Mouse (Mus musculus) forebrain, postnatal 0 days (tissue): Measurements from ENCODE around the gene Olfr215. TPM values are rescaled to one million over a fixed set of nuclear protein-coding genes. Genes with fewer than 3 reads are reported as not detected.
A peak's percentile ranks its signal among the peaks of the same experiment; 100 is the strongest.
"Not testable (repeated sequence)": the region's sequence is repeated elsewhere in the genome, so short reads cannot be mapped to it uniquely, and the experiment has no call there.

Source experiments
- ATAC-seq: fragments of 200-750 bp; cut with Nextera tagmentation; 2 replicates; pipeline ENCODE4 v1.8.0; 2017; ENCODE audit warnings: mild to moderate bottlenecking, moderate library complexity
- DNase-seq: peaks from one replicate; pipeline ENCODE4 v3.0.0-alpha.2; 2015
- H3K27ac ChIP-seq: fragments of 300-500 bp; sonication (generic); 2 replicates; pipeline ENCODE4 v1.5.1; 2014; ENCODE audit warnings: low read depth, mild to moderate bottlenecking, antibody characterized with exemption, low read length, moderate library complexity, mixed read lengths
- H3K27me3 ChIP-seq: fragments of 300-500 bp; sonication (generic); 2 replicates; pipeline ENCODE4 v1.6.1; 2014; ENCODE audit warnings: mild to moderate bottlenecking, low read length, mixed read lengths; ENCODE audit not compliant: insufficient read depth
- H3K36me3 ChIP-seq: fragments of 300-500 bp; sonication (generic); 2 replicates; pipeline ENCODE4 v1.6.1; 2014; ENCODE audit warnings: mild to moderate bottlenecking, moderate library complexity; ENCODE audit not compliant: insufficient read depth
- H3K4me1 ChIP-seq: fragments of 300-500 bp; sonication (generic); 2 replicates; pipeline ENCODE4 v1.6.1; 2014; ENCODE audit warnings: antibody characterized with exemption; ENCODE audit not compliant: insufficient read depth
- H3K4me2 ChIP-seq: fragments of 300-500 bp; sonication (generic); 2 replicates; pipeline ENCODE4 v1.6.1; 2014; ENCODE audit warnings: low read depth, mild to moderate bottlenecking, moderate library complexity
- H3K4me3 ChIP-seq: fragments of 300-500 bp; sonication (generic); 2 replicates; pipeline ENCODE4 v1.5.1; 2014; ENCODE audit warnings: low read depth, low read length, mixed read lengths
- H3K9ac ChIP-seq: fragments of 300-500 bp; sonication (generic); 2 replicates; pipeline ENCODE4 v1.6.1; 2014; ENCODE audit warnings: mild to moderate bottlenecking
- H3K9me3 ChIP-seq: fragments of 300-500 bp; sonication (generic); 2 replicates; pipeline ENCODE4 v1.6.1; 2016; ENCODE audit warnings: low read length
- CTCF ChIP-seq: sonication (generic); IDR thresholded peaks from 2 replicates; pipeline ENCODE4 v1.5.1; 2016; ENCODE audit warnings: antibody characterized with exemption, control low read depth, low read depth
- WGBS: fragments of 180-500 bp; shearing (Covaris S2); extraction: QIAGEN DNeasy Blood & Tissue Kit; methylation state at CpG from one replicate; pipeline ENCODE4 v1.1.7; 2014; 5-methylcytosine and 5-hydroxymethylcytosine counted together
- polyA plus RNA-seq: library from polyadenylated mRNA; unstranded; fragments of >200 nt; fragmentation: Nextera tagmentation; extraction: Ambion mirVana; gene quantifications from 2 replicates; pipeline ENCODE4 v1.2.1, GENCODE M21; 2015
- total RNA-seq: library from RNA; depleted of rRNA; stranded (reverse); fragments of >200 nt; gene quantifications from 2 replicates; pipeline ENCODE4 v1.2.3, GENCODE M21; 2014; rRNA removed

Olfr215 gene
- total RNA-seq (0.14 TPM in 1 of 2 replicates, not detected in the other), polyA plus RNA-seq (not detected in 2 replicates)

GRCm38 (mm10) chr6:116584095-116584494 lies at the start of gene Olfr215:
Gene Olfr215 (minus strand): TSS chr6:116584195.
- WGBS: 45% methylated on average over 4 of the region's 4 CpGs
- Histone ChIP-seq H3K27ac (no peak within 1 kb of the TSS), H3K4me2 (no peak within 1 kb of the TSS), H3K36me3 (no peaks in the 10 kb centered on the region), H3K4me3 (no peak within 1 kb of the TSS), H3K9me3 (no peaks in the 10 kb centered on the region), H3K9ac (no peak within 1 kb of the TSS), H3K27me3 (no peaks in the 10 kb centered on the region), H3K4me1 (no peaks in the 10 kb centered on the region)
- DNase-seq (no peak), ATAC-seq (no peak)
- no peak for TF ChIP-seq CTCF

- H3K4me1 ChIP-seq: peaks cover 2% of the 10 kb centered on the region; the same call in 1 of the 2 replicates
- no peak overlapping the region for H3K9ac ChIP-seq
- no peaks in the 10 kb centered on the region for H3K9me3 ChIP-seq
- ATAC-seq (no peak), DNase-seq (peak; percentile 47)
- no peaks in the 10 kb centered on the region for H3K27me3 ChIP-seq
- TF ChIP-seq CTCF: peak; percentile 74
- H3K4me3 ChIP-seq: no peak overlapping the region
- no peaks in the 10 kb centered on the region for H3K36me3 ChIP-seq
- 55% methylated on average over 1 of the region's 1 CpGs for WGBS
- H3K27ac ChIP-seq: no peak overlapping the region
- no peak overlapping the region for H3K4me2 ChIP-seq
Observed at GRCm38 (mm10) chr6:116632129-116632528, 48.1 kb upstream of the Olfr215 start.

- Histone ChIP-seq H3K27me3 (no peaks in the 10 kb centered on the region), H3K4me2 (no peak overlapping the region), H3K4me3 (no peak overlapping the region), H3K9ac (no peak overlapping the region), H3K27ac (no peak overlapping the region), H3K9me3 (no peaks in the 10 kb centered on the region), H3K4me1 (peaks cover 3% of the 10 kb centered on the region; the same call in 1 of the 2 replicates), H3K36me3 (peaks cover 10% of the 10 kb centered on the region)
- TF ChIP-seq CTCF: no peak
- DNase-seq (no peak), ATAC-seq (no peak)
- WGBS: 92% methylated on average over 10 of the region's 10 CpGs
Observed at GRCm38 (mm10) chr6:116629766-116630165, 45.8 kb upstream of the Olfr215 start.

- ATAC-seq (peak; percentile 98), DNase-seq (peak; percentile 91)
- peaks cover 17% of the 10 kb centered on the region for H3K36me3 ChIP-seq
- peak within 1 kb of the TSS; percentile 99 for H3K9ac ChIP-seq
- H3K27ac ChIP-seq: peak within 1 kb of the TSS; percentile 98
- H3K4me1 ChIP-seq: peaks cover 3% of the 10 kb centered on the region; the same call in 1 of the 2 replicates
- TF ChIP-seq CTCF: no peak
- under 1% methylated on average over 51 of the region's 56 CpGs for WGBS
- H3K9me3 ChIP-seq: no peaks in the 10 kb centered on the region
- peak within 1 kb of the TSS; percentile 61 for H3K4me2 ChIP-seq
- H3K27me3 ChIP-seq: no peaks in the 10 kb centered on the region
- H3K4me3 ChIP-seq: peak within 1 kb of the TSS; percentile 88
Observed at GRCm38 (mm10) chr6:116628539-116629171, 44.7 kb upstream of the Olfr215 start, which contains the start of gene Zfp422. Gene Zfp422 (minus strand): TSS chr6:116628999.

GRCm38 (mm10) chr6:116628095-116628494 lies 44.1 kb upstream of the Olfr215 start:
- Histone ChIP-seq H3K9me3 (no peaks in the 10 kb centered on the region), H3K27ac (peak overlapping the region; percentile 98), H3K27me3 (no peaks in the 10 kb centered on the region), H3K4me1 (peaks cover 3% of the 10 kb centered on the region; the same call in 1 of the 2 replicates), H3K36me3 (peaks cover 17% of the 10 kb centered on the region), H3K4me2 (peak overlapping the region; percentile 61), H3K4me3 (peak overlapping the region; percentile 88), H3K9ac (peak overlapping the region; percentile 99)
- TF ChIP-seq CTCF: no peak
- ATAC-seq (0 out of 2 replicates have a peak, but pooled peaks have one; percentile 1), DNase-seq (no peak)
- 7% methylated on average over 9 of the region's 9 CpGs for WGBS

GRCm38 (mm10) chr6:116626417-116626816 lies 42.4 kb upstream of the Olfr215 start:
- H3K4me2 ChIP-seq, H3K9me3 ChIP-seq, H3K27me3 ChIP-seq, H3K9ac ChIP-seq, H3K4me1 ChIP-seq, H3K4me3 ChIP-seq, DNase-seq, ATAC-seq, H3K27ac ChIP-seq: not testable (repeated sequence)
- H3K36me3 ChIP-seq: peaks cover 17% of the 10 kb centered on the region
- 96% methylated on average over 9 of the region's 9 CpGs for WGBS

GRCm38 (mm10) chr6:116621318-116622023 lies 37.5 kb upstream of the Olfr215 start:
- H3K9ac ChIP-seq: no peak overlapping the region
- DNase-seq (no peak), ATAC-seq (no peak)
- no peak for TF ChIP-seq CTCF
- H3K27ac ChIP-seq: no peak overlapping the region
- WGBS: 71% methylated on average over 7 of the region's 8 CpGs
- H3K4me2 ChIP-seq: no peak overlapping the region
- H3K36me3 ChIP-seq: peaks cover 17% of the 10 kb centered on the region
- no peaks in the 10 kb centered on the region for H3K9me3 ChIP-seq
- H3K4me3 ChIP-seq: no peak overlapping the region
- no peaks in the 10 kb centered on the region for H3K27me3 ChIP-seq
- H3K4me1 ChIP-seq: no peaks in the 10 kb centered on the region
